Mouse (Mus musculus): ENCODE measurements around the gene Kpnb1.
A peak's percentile ranks its signal among the peaks of the same experiment; 100 is the strongest.

The Kpnb1 gene

GRCm38 (mm10) chr11:97185704-97186614 is 1.7 kb downstream of the Kpnb1 start:
- DNase-seq (ENCODE audit: low read depth, low spot score) = no peak

DNA sequence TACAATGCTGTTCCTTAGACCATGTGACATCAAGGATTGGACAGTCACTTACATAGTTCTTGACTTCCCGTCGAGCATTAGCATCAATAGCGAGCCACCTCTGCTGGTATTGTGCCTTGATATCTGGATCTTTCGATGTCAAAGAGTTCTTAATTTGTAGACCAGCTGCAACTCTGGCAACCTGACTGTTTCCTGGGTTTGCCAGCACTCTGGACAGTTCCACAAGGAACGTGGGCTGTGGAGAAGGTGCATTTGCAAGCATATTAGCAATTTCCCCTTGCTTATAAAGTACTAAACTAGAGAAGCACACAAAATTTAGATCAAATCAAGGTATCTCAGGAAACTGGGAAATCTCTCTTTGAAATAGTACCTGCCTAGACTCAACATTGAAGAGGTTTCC is 2.8 kb downstream of the Kpnb1 start:
- no peak for DNase-seq (ENCODE audit: low read depth, low spot score)

DNA sequence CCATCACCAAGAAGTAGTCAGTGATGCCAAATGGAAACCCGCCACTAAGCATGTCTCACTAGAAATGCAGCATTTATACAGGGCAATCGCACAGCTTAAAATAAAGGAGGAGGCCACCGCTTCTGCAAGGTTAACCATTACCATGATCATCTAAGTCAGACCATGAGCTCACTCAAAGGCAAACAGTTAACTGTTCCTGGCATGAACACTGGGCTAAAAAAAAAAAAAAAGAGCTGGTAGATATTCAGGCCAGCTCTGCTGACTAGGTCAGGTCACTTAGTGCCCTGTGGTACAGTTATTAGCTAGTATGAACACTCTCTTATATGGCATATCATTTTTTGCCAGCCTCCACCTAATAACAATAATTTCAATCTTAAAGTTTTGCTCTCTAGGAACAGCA is 5.2 kb downstream of the Kpnb1 start:
- DNase-seq (ENCODE audit: low read depth, low spot score) = no peak

DNA sequence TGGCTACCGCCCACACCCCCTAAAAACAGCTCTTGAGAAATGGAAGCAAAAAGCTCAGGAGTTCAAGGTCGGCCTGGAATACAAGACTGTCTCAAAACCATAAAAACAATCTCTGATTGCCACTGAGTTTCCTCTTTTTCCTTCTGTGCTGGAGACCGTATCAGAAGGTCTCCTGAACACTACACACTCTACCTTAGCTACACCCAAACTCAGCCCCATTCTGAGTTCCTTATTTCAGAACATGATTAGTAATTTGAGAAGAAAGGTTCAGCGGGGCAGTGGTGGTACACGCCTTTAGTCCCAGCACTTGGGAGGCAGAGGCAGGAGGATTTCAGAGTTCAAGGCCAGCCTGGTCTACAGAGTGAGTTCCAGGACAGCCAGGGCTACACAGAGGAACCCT is 6.6 kb downstream of the Kpnb1 start:
- no peak for DNase-seq (ENCODE audit: low read depth, low spot score)

DNA sequence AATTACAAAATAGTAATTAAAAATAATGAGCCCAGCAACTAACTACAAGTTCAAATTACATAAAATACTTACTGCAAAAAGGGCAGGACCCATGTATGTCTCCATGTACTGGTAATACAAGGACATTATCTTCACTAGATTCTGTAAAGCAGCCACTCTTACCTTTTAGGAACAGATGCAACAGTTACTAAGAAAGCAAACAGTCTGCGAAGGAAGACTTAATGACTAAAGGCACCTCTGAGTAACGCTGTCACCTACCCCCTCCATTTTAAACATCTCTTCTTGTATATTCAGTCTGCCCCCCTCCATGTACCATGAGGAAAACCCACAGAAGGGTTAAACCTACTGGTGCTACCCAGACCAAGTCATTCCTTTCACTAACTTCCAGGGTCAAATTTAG is 9.5 kb downstream of the Kpnb1 start:
- DNase-seq (ENCODE audit: low read depth, low spot score) = no peak

DNA sequence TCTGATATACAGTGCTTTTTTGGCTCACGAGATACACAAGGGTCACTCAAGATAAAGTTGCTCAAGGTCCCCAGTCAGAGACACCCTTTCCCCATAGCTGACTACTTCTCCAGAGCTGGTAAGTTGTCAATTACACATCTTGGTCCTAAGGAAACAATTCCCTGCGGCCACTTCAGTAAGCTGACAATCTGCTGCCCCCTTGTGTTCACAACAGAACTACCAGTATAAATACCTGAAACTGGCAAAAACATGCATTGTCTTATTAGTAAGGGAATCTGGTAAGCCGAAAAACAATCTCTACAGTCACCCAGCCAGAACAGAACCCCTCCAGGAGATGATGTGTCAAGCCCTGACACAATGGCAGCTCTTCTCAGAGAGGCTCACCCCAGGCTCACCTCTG is 10.8 kb downstream of the Kpnb1 start:
- peak; percentile 63 for DNase-seq (ENCODE audit: low read depth, low spot score)

- DNase-seq (ENCODE audit: low read depth, low spot score) = no peak
Observed at GRCm38 (mm10) chr11:97175499-97175898, 12.2 kb downstream of the Kpnb1 start.

GRCm38 (mm10) chr11:97160341-97160740 is 27.3 kb downstream of the Kpnb1 start:
- no peak for DNase-seq (ENCODE audit: low read depth, low spot score)

DNA sequence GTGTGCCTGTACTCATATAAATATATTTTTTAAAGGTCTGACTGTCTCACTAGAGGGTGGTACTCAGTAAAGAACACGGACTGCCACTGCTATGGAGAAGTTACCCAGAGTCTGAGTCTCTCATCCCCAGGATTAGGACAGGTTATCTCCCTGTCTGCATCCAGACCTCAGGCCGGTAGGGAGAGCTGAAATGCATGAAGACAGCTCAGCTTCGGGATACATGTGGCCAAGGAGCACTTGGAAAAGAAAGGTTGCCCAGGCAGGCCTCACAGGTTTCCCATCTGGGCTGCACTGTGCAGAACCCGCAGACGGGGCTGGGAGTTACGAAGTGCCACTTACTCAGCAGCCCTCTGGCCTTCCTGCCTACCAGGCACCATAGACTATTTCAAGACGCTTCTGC is 30.7 kb downstream of the Kpnb1 start:
- DNase-seq (ENCODE audit: low read depth, low spot score) = no peak

GRCm38 (mm10) chr11:97152662-97153287 is 34.9 kb downstream of the Kpnb1 start:
- no peak for DNase-seq (ENCODE audit: low read depth, low spot score)

- DNase-seq (ENCODE audit: low read depth, low spot score) = no peak
Observed at GRCm38 (mm10) chr11:97152023-97152426, 35.7 kb downstream of the Kpnb1 start.

DNA sequence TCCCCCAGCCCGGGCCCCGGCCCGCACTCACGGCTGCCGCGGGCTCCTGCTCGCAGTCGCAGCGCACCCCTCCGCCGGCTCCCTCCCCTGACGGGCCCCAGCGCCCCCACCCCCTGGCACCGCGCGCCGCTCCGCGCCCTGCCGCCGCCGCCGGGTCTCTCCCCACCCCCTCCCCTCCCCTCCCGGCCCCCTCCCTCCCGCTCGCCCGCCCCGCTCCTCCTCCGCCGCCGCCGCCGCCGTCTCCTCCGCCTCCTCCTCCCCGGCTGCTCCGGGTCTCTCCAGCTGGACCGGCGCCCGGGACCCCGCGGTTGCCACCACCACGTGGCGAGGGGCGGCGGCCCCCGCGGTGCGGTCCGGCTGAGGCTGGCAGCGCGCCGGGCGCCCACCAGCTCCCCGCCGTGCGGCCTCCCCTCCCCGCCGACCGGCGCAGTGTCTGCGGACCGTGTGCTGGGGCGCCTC is 36.3 kb downstream of the Kpnb1 start, which contains the start of gene Tbkbp1:
TSS of gene Tbkbp1 (minus strand) at position 153 of the 459 bp plus-strand sequence.
- DNase-seq (ENCODE audit: low read depth, low spot score) = no peak

DNA sequence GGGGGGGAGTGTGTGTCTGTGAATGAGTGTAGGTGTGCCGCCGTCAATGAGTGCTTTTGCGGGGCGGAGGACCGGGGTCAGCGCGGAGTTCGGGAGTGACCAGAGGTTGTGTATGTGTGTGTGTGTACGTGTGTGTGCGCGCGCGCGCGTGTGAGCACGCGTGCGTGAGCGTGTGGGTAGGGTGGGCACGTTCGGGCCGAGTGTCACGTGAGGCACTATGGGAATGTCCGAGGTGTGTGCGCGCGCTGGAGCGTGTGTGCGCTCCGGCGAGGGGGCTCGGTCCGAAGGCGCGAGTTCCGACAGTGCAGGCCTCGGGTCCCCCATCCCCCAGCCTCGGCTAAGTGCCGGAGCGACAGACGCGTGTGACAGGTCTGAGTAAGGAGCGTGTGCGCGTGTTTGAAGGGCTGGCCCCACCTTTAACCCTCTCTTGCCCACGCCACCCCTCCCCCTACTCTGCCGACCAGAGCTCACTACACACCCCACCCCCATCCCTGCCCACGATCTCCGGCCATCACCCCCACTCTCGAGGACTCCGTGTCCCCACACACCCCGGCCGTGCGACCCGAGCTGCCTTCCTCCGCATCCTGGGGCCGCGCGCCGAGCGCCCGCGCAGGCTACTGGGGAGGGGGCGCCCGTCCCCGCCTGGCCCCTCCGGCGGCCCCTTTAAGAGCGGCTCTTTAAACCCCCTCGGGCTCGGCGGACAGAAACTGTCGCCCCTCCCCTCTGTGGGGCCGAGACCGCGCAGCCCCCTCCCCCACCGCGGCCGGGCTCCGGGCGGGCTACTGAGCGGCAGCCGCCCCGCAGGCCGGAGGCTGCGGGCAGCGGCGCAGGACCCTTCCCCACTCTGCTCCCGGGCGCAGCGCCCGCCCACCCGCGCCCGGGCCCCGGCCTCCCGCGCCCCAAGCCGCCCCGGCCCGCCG is 37.0 kb downstream of the Kpnb1 start:
- DNase-seq (ENCODE audit: low read depth, low spot score) = peak; percentile 78

GRCm38 (mm10) chr11:97149995-97150410 is 37.7 kb downstream of the Kpnb1 start:
- DNase-seq (ENCODE audit: low read depth, low spot score) = no peak

GRCm38 (mm10) chr11:97149026-97149425 is 38.7 kb downstream of the Kpnb1 start:
- no peak for DNase-seq (ENCODE audit: low read depth, low spot score)

DNA sequence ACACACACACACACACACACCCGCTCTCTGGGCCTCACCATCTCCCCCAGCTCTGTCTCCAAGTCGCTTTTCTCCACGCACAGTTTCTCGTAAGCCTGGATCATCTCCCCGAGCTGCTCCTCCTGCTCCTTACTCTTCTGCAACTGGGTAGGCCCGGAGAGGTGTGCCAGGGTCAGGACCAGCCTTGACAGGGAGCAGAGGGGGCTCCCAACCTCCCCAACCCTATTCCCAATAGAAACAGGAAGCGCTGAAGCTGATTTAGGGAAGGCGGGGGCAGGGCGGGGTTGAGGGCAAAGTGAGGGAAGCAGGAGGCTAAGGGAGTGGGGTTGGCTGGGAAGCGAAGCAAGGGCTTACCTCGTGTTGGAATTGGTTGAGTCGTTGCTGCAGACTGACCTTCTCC is 39.1 kb downstream of the Kpnb1 start:
- no peak for DNase-seq (ENCODE audit: low read depth, low spot score)

DNA sequence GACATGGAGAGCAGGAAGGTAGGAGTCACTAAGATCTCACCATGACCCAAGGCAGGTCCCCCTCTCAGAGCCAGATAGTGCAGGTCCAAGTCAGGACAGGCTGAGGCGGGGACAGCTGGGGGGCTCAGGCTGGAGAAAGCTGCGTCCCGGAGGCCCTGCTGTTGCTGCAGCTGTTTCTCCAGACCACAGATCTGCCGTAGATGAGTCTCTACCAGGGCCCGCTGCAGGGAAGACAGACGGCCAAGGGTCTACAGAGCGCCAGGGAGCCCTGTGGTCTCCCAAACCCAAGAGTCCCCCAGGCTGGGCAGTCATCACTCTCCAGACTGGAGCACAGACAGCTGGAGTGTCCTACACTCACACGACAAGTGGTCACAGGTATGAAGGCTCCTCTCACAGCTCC is 40.3 kb downstream of the Kpnb1 start:
- DNase-seq (ENCODE audit: low read depth, low spot score) = no peak

- DNase-seq (ENCODE audit: low read depth, low spot score) = peak; percentile 71
Observed at GRCm38 (mm10) chr11:97146724-97147123, 41.0 kb downstream of the Kpnb1 start.

DNA sequence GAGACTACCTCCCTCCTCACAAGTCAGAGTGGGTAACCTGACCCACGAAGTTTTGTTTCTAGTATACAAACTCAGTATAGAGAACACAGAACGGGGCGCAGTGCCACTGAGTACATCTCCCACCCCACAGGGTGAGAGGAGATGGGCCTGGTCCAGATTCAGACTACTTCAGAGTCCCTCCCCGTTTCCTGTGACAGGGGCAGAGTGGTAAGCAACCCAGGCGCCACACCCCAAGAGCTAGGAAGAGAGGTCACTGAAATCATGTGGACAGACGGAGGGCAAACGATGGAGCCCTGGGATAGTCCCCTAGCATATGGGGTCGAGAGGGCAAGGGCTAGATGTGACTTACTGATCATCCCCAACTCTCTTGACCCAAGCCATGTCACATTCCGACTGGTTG is 41.7 kb downstream of the Kpnb1 start:
- no peak for DNase-seq (ENCODE audit: low read depth, low spot score)

- DNase-seq (ENCODE audit: low read depth, low spot score) = no peak
Observed at GRCm38 (mm10) chr11:97145320-97145719, 42.4 kb downstream of the Kpnb1 start.

DNA sequence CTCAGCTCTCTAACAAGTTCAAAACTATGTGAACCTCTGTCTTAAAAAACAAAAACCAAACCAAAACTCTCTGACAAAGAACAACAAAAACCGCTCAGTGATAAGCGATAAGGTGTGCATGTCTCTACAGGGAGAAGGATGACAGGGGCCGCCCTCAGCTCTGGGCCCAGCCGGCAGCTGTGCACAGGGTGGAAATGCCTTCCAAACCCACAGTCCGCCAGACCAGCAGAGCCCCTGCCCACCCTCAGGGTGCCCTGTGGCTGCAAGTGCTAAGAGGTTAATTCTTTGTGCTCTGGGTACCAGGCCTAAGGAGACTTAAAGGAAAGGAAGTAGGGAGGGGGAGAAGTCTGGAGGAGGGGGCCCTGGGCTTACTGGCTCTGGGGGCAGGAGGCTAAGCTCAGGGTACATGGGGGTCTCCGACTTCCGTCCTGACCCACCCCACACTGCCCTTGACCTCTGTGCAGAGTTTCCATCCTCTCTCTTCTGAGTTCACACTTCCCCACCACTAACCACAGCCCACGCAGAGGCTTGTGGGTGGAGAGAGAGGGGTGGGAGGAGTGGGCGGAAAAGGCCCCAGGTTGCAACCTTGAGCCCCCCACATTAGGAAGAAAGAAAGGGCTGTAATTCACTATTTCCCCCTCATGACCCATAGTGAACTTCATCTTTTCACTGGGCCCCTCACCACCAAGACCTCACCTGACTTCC is 44.3 kb downstream of the Kpnb1 start:
- no peak for DNase-seq (ENCODE audit: low read depth, low spot score)
